Mouse (Mus musculus): ENCODE measurements around the gene Zbtb40.

The Zbtb40 gene

DNA sequence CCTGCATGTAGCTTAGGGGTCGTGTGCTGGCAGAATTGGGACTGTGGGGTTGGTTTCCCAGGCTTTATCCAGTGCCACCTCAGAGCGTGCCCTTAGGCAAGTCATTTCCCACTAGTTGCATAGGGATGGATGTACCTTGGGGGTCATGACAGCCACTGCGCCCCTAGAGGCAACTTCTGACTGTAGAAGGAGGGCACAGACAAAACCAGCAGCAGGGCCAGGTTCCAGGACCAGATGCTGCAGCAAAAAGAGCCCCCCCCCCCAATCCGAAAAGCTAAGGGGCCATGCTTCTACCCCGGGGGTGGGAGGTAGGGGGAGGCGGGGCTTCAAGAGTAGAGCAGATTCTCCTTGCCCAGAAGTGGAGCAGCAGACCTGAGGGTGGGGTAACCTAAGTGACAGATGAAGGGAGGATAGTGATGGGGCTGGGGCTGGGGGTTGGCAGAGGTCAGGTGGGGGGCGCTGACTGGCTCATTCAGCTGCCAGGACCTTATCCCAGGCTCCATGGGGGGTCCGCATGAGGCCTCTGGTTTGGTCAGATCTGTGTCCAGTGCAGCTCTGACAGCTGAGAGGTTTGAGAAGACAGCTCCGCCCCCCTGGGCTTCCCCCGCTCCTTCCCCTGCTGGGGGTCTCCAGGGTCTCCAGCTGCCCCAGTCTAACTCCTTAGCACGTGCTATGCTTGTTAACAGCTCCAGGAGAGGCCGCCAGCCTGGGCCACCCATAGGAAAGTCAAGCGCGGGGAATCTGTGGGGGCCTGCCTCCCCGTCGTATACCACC lies 78.9 kb downstream of the Zbtb40 start:
- no peaks in the 10 kb centered on the region for H3K36me3 ChIP-seq (ENCODE audit: control insufficient read depth, insufficient read depth, low read length, poor library complexity, severe bottlenecking)
- H3K27me3 ChIP-seq (ENCODE audit: control insufficient read depth, insufficient read depth, low read length, poor library complexity, severe bottlenecking): no peaks in the 10 kb centered on the region
- DNase-seq (ENCODE audit: low read depth, low spot score): no peak

DNA sequence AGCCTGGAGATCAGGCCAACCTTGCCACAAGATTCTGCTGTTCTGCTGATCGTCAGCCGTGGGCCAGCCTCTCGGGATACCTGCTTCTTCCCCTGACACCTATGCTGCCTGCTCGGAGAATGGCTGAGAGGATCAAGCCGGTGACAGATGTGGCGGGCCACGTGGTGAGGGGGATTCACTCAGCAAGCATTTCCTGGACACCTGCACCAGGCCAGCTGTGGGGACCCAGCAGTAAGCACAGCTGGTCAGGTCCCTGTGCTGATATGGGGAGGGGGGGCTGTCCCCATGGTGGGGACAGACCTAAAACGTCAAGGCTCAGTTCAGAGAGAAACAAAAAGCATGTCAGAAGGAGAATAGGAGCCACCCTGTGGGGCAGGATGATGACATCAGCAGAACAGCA lies 79.5 kb downstream of the Zbtb40 start:
- DNase-seq (ENCODE audit: low read depth, low spot score): no peak
- Histone ChIP-seq H3K27me3 (ENCODE audit: control insufficient read depth, insufficient read depth, low read length, poor library complexity, severe bottlenecking) (no peaks in the 10 kb centered on the region), H3K36me3 (ENCODE audit: control insufficient read depth, insufficient read depth, low read length, poor library complexity, severe bottlenecking) (no peaks in the 10 kb centered on the region)

DNA sequence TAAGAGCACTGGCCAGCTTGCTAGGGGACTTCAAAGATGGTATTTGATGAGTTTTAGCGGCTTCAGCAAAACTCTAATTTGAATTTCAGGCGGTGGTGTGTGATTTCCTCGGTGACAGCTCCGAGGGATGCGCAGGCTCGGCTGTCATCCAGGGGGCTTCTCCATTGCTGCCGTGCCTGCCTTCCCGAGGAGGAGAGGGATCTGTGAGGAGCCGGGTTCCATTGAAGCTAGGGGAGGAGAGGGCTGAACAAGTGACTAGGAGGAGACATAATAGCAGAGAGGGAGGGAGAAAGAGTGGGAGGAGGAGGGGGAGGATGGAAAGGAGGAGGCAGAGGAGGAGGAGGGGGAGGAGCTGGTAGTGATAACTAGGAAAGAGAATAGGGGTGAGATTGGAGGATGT lies 81.1 kb downstream of the Zbtb40 start:
- no peaks in the 10 kb centered on the region for H3K36me3 ChIP-seq (ENCODE audit: control insufficient read depth, insufficient read depth, low read length, poor library complexity, severe bottlenecking)
- no peak for DNase-seq (ENCODE audit: low read depth, low spot score)
- H3K27me3 ChIP-seq (ENCODE audit: control insufficient read depth, insufficient read depth, low read length, poor library complexity, severe bottlenecking): no peaks in the 10 kb centered on the region

DNA sequence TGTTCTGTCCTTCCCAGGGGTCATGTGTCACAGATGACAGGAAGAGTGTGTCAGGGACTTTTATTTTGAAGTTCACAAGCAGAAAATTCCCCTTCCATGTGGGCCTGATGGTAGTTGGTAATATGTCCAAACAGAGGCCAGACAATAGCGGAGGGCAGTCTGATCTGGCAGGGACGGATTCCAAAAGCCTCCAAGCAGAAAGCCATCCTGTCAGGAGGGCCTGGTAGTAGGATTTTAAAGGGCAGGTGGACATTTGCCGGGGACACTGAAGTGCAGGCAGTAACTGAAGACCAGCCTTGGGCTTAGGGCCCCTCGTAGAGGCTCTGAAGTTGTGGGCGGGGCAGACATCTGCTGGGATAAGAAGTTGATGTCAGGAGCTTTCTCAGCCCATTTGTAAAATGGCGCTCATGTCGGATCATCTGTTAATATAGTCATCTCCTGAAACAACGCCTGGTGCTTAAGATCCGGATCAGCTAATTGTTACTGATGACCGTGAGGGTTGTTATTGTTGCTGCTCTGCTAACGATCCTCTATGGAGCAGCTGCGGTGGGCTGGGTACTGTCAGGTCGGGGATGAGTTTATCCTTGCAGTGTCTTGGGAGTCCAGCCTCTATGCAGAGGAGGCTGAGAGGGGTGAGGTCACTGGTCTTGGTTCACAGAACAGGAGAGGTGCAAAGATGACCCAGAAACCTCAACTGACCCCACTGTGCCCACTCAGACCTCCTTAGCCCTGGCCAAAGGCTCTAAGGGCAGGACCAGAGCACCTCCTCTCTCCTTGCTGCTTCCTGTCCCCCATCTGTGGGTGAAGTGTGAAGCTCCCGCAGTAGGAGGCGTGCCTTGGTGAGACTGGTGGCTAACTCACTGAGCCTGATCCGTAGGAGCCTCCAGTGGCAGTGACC lies 81.9 kb downstream of the Zbtb40 start:
- Histone ChIP-seq H3K27me3 (ENCODE audit: control insufficient read depth, insufficient read depth, low read length, poor library complexity, severe bottlenecking) (no peaks in the 10 kb centered on the region), H3K36me3 (ENCODE audit: control insufficient read depth, insufficient read depth, low read length, poor library complexity, severe bottlenecking) (no peaks in the 10 kb centered on the region)
- no peak for DNase-seq (ENCODE audit: low read depth, low spot score)

DNA sequence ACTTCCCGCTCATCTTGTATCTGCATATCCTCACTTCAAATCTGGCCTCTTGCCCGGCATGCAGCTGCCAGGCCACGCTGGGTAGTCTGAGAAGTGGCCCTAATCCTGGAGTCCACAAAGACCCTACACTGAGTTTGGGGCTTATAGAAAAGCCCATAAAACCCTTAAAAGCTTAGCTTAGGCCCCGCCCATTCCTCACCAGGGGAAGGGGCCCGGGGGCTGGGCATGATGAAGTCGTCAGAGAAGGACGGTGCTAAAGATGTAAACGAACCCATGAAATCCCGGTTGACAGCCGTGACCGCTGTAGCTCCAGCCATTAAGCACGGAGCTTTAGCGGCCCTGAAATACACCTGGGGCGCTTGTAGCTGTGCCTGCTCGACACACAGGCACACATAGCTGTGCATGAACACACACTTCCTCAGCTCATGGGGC lies 83.6 kb downstream of the Zbtb40 start:
- Histone ChIP-seq H3K27me3 (ENCODE audit: control insufficient read depth, insufficient read depth, low read length, poor library complexity, severe bottlenecking) (no peaks in the 10 kb centered on the region), H3K36me3 (ENCODE audit: control insufficient read depth, insufficient read depth, low read length, poor library complexity, severe bottlenecking) (no peaks in the 10 kb centered on the region)
- no peak for DNase-seq (ENCODE audit: low read depth, low spot score)

DNA sequence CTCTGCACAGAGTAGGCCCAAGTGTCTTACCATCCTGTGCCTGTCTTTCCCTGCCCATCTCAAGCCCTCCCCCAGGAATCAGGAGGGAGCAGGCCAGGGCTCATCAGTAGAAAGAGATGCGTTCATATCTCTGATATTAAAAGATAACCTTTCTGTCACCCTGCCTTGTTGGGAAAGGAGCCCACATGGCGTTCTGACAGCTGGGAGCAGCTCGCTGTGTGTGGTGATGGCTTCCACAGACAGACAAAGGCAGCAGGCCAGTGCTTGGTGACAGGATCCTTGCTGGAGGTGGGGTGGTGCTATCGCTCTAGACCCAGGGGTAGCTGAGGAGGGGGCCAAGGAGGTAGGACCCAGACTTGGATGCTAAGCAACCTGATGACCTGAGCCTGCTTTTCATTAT lies 86.2 kb downstream of the Zbtb40 start:
- no peaks in the 10 kb centered on the region for H3K27me3 ChIP-seq (ENCODE audit: control insufficient read depth, insufficient read depth, low read length, poor library complexity, severe bottlenecking)
- no peaks in the 10 kb centered on the region for H3K36me3 ChIP-seq (ENCODE audit: control insufficient read depth, insufficient read depth, low read length, poor library complexity, severe bottlenecking)
- no peak for DNase-seq (ENCODE audit: low read depth, low spot score)

DNA sequence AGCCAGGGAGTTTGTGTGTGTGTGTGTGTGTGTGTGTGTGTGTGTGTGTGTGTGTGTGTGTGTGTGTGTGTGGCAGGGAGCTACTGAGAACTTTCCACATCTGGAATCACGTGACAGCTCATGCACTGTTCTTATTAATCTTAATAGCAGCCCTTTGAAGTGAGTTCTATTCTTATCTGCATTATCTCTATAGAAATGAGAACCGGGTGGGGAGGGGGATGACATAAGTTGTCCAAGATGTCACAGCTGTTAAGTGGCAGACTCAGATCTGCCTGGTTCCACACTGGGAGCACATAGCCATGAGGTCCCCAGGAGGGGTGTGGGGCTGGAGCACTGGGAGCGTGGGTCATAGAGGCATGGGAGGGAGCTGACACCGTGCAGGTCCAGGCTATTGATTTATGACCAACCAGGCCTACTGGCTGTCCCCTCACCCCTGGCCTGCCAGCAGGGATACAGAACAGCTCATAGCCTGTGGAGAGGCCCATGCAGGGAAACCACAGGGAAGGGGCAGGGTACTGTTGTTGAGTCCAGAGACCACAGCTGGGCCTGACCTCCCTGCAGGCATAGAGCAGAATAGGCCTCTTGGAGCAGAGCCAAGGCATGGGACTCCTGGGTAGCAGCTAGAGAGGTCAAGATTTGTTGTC lies 86.8 kb downstream of the Zbtb40 start:
- no peaks in the 10 kb centered on the region for H3K36me3 ChIP-seq (ENCODE audit: control insufficient read depth, insufficient read depth, low read length, poor library complexity, severe bottlenecking)
- no peaks in the 10 kb centered on the region for H3K27me3 ChIP-seq (ENCODE audit: control insufficient read depth, insufficient read depth, low read length, poor library complexity, severe bottlenecking)
- no peak for DNase-seq (ENCODE audit: low read depth, low spot score)

DNA sequence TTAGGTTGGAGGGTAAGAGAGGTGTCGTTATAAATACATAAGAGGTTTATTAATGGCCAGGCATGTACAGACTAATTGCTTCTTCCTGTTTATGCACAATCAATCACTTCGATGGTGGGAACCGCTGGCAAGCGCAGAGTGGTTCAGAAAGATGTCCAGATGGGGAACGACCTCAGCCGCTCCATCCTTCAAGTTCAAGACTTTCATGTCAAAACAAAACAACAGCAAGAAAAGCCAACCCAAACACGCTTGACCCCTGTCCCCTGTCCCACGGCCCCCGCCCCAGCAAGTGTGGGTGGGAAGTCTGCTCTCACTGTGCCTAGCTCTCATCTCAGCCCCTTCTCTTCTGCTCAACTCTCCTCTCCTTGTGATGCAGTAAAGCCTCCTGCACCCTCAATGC lies 88.0 kb downstream of the Zbtb40 start:
- Histone ChIP-seq H3K36me3 (ENCODE audit: control insufficient read depth, insufficient read depth, low read length, poor library complexity, severe bottlenecking) (no peaks in the 10 kb centered on the region), H3K27me3 (ENCODE audit: control insufficient read depth, insufficient read depth, low read length, poor library complexity, severe bottlenecking) (no peaks in the 10 kb centered on the region)
- DNase-seq (ENCODE audit: low read depth, low spot score): no peak

DNA sequence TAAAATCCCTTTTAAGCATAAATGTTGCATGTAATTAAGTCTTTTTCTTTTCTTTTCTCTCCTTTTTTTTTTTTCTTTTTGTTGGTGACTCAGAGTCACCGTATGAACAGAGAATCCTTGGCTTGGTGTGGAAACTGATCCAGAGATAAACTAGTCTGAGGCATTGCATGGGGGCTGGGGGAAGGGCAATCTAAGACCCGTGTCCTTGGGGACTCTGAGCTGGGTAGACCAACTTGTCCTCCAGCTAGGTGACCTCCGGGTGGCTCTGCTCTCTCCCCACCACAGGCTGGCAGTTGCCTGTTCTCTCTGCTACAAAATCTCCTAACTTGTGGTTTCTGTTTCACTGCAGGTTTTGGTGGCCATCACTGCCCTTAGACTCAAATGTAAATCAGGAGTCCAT lies 88.5 kb downstream of the Zbtb40 start:
- H3K27me3 ChIP-seq (ENCODE audit: control insufficient read depth, insufficient read depth, low read length, poor library complexity, severe bottlenecking): 0 out of 2 replicates have a peak, but pooled peaks cover 3% of the 10 kb centered on the region
- no peak for DNase-seq (ENCODE audit: low read depth, low spot score)
- H3K36me3 ChIP-seq (ENCODE audit: control insufficient read depth, insufficient read depth, low read length, poor library complexity, severe bottlenecking): no peaks in the 10 kb centered on the region

DNA sequence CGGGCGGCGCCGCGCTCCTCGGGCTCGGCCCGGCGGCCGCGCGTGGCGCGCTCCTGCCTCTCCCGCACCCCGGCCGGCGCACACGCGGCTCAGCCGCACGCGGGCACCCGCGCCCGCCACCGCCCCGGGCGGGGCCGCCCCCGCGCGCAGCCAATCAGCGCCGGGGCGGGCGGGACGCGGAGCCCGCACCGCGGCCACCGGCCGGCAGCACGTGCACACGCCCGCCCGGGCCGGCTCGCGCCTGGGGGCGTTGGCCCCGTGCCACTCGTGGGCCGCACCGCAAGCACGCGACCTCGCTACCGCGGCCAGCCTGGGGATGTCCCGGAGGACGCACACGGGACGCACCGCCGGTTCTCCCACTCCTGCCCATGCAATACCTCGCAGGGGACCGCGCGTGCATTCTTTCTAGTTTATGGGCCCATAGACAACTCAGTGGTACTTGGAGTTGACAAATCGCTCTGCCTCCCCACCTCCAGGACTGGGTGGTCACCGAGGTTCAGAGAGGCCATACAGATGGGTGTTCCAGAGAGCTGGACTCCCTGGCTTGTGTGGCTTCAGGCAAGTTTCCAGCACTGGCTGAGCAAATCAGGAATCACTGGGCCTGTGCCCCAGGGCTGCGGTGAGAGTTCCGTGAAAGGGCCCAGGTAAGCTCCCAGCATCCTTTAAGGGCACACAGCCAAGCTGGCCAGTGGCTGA lies 91.7 kb downstream of the Zbtb40 start, which contains the start of gene Epha8:
Gene Epha8, minus strand, starts transcription at position 66 of the 696 bp plus-strand sequence.
- Histone ChIP-seq H3K36me3 (ENCODE audit: control insufficient read depth, insufficient read depth, low read length, poor library complexity, severe bottlenecking) (no peaks in the 10 kb centered on the region), H3K27me3 (ENCODE audit: control insufficient read depth, insufficient read depth, low read length, poor library complexity, severe bottlenecking) (0 out of 2 replicates have a peak, but pooled peaks cover 3% of the 10 kb centered on the region)
- DNase-seq (ENCODE audit: low read depth, low spot score): no peak

DNA sequence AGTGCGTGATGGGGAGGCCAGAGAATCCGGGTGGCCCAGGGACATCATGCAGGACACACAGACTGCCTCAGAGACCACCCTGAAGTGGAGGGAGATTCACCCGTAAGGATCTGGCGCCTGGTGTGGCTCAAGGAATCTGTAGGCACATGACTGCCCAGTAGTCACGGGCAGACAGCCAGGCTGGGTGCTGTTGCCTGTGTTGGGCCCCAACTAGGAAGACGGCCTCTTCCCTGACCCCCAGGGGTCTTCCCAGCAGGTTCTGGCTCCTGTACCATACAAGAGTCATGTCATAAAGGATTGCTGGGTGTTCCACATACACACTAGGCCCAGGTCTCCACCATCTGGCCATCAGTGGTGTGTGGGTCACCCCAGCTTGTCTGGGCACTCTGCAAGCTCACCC lies 94.0 kb downstream of the Zbtb40 start:
- 0 out of 2 replicates have a peak, but pooled peaks cover 3% of the 10 kb centered on the region for H3K27me3 ChIP-seq (ENCODE audit: control insufficient read depth, insufficient read depth, low read length, poor library complexity, severe bottlenecking)
- DNase-seq (ENCODE audit: low read depth, low spot score): no peak

DNA sequence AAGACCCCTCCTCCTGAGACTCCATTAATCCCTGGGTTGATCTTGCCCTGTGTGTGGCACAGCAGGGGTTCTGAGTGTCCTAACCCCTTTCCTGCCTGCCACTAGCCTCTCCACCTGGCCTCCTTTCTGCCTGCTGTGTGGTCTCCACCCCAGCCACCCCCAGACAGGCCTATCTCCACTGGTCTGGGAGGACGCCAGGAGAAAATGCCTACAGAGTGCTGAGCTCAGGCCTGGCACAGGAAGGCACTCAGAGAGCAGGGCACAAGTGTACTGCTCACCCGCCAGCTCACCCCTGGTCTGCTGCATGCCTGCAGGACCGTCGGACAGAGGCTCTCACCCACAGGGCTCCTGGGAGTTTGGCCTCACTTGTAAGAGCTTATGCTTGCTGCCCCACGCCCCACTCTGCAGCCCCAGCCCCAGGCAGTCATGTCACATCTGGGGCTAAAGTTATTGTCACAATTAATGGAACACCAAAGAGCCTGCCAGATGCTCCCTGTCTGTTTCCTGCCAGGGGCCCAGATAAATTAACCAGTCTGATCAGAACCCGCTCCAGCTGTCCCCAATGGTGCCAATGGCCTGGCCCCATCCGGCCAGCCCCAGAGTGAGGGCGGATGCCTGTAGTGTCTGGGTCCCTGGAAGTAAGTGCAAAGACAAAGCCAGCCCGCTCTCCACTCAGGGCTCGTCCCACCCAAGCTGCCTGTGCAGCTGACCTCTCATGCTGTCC lies 99.2 kb downstream of the Zbtb40 start:
- Histone ChIP-seq H3K27me3 (ENCODE audit: control insufficient read depth, insufficient read depth, low read length, poor library complexity, severe bottlenecking) (no peaks in the 10 kb centered on the region), H3K36me3 (ENCODE audit: control insufficient read depth, insufficient read depth, low read length, poor library complexity, severe bottlenecking) (no peaks in the 10 kb centered on the region)
- no peak for DNase-seq (ENCODE audit: low read depth, low spot score)

More for the DNA sequence above, 94.0 kb downstream of the Zbtb40 start:
- no peaks in the 10 kb centered on the region for H3K36me3 ChIP-seq (ENCODE audit: control insufficient read depth, insufficient read depth, low read length, poor library complexity, severe bottlenecking)

DNA sequence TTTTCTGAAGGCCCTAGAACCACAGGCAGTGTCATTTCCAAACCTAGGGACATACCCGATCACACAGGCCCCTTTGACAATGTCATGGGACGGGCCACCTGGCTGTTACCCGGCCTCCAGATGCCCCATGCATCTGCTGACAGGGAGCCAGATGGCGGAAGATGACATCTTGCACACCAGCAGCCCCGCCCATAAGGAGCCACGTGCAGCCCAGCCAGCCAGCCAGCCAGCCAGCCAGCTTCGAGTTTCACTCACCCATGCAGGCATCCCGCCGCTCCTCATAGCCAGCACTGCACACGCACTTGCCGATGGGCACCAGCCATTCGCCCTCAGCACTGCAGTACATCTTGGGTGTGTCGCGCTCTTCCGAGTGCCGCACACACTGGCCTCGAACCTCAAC lies 103.2 kb downstream of the Zbtb40 start:
- Histone ChIP-seq H3K36me3 (ENCODE audit: control insufficient read depth, insufficient read depth, low read length, poor library complexity, severe bottlenecking) (no peaks in the 10 kb centered on the region), H3K27me3 (ENCODE audit: control insufficient read depth, insufficient read depth, low read length, poor library complexity, severe bottlenecking) (no peaks in the 10 kb centered on the region)
- DNase-seq (ENCODE audit: low read depth, low spot score): no peak

All from splenic B cell, adult 2 months (primary cell).